Mouse (Mus musculus): ENCODE measurements at regions not wholly inside any gene's neighbourhood (a gene's known extent, or its start where the extent isn't known, plus 50 kb on each side); places are given as distances from the start of the nearest gene placed in this dataset.

- no peak for TF ChIP-seq EP300 (IDR thresholded peaks at IDR 0.05; ENCODE audit: low read depth)
- no peak for TF ChIP-seq CTCF (IDR thresholded peaks at IDR 0.05; ENCODE audit: low read depth)
Observed at GRCm38 (mm10) chr2:107935775-107936174, 645.3 kb downstream of the Kcna4 start.
